Mouse (Mus musculus) liver, embryonic 15.5 days (tissue): ENCODE results near the gene 1700042G07Rik. TPM values are rescaled to one million over a fixed set of nuclear protein-coding genes. Genes with fewer than 3 reads are reported as not detected.

Source experiments
- ATAC-seq: fragments of 200-750 bp; cut with Nextera tagmentation; 2 replicates; pipeline ENCODE4 v1.8.0; 2017; ENCODE audit warnings: moderate number of reproducible peaks, mild to moderate bottlenecking, moderate library complexity; ENCODE audit not compliant: insufficient read depth
- H3K27ac ChIP-seq: fragments of 300-500 bp; sonication (generic); replicated peaks from 2 replicates; pipeline ENCODE4 v1.5.1; 2015; ENCODE audit warnings: mild to moderate bottlenecking, inconsistent platforms
- H3K27me3 ChIP-seq: fragments of 300-500 bp; sonication (generic); 2 replicates; pipeline ENCODE4 v1.6.1; 2015; ENCODE audit warnings: mild to moderate bottlenecking, inconsistent platforms
- H3K36me3 ChIP-seq: fragments of 300-500 bp; sonication (generic); replicated peaks from 2 replicates; pipeline ENCODE4 v1.6.1; 2015; ENCODE audit warnings: moderate library complexity, mild to moderate bottlenecking, inconsistent platforms
- H3K4me1 ChIP-seq: fragments of 300-500 bp; sonication (generic); replicated peaks from 2 replicates; pipeline ENCODE4 v1.6.1; 2015; ENCODE audit warnings: inconsistent platforms
- H3K4me2 ChIP-seq: fragments of 300-500 bp; sonication (generic); 2 replicates; pipeline ENCODE4 v1.6.1; 2015; ENCODE audit warnings: moderate library complexity, mild to moderate bottlenecking, inconsistent platforms
- H3K4me3 ChIP-seq: fragments of 300-500 bp; sonication (generic); replicated peaks from 2 replicates; pipeline ENCODE4 v1.5.1; 2015; ENCODE audit warnings: mild to moderate bottlenecking, inconsistent platforms
- H3K9ac ChIP-seq: fragments of 300-500 bp; sonication (generic); 2 replicates; pipeline ENCODE4 v1.6.1; 2015; ENCODE audit warnings: moderate library complexity, mild to moderate bottlenecking, inconsistent platforms
- H3K9me3 ChIP-seq: fragments of 300-500 bp; sonication (generic); replicated peaks from 2 replicates; pipeline ENCODE4 v1.6.1; 2016; ENCODE audit warnings: inconsistent platforms
- WGBS: fragments of 180-500 bp; shearing (Covaris S2); methylation state at CpG from one replicate; pipeline ENCODE4 v1.1.7; 2015; ENCODE audit warnings: mixed read lengths; ENCODE audit not compliant: insufficient replicate concordance; 5-methylcytosine and 5-hydroxymethylcytosine counted together
- polyA plus RNA-seq: library from polyadenylated mRNA; unstranded; fragments of >200 nt; fragmentation: Nextera tagmentation; extraction: Ambion mirVana; gene quantifications from 2 replicates; pipeline ENCODE4 v1.2.1, GENCODE M21; 2015

Gene 1700042G07Rik
- polyA plus RNA-seq, result not detected in 2 replicates

DNA sequence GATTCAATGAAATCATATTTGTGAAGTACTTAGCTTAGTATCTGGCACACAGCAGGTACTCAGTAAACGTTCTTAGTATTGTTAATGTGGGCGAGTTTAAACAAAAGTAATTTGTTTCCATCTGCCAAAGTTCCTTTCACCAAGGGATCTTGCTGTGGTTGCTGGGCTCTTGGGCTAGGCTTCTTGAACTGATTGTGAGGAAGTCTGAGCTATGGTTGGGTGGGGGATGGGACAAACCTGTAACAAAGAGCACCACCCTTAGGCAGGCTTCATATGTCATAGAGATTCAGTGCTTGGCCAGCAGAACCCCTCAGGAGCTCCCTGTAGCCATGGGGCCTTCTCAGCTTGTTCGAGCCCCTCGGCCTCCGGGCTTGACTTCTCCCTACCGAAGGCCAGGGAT is at the start of gene 1700042G07Rik, which contains the start of gene Gm49337:
TSS of gene 1700042G07Rik (plus strand) at position 301 of the 400 bp plus-strand sequence.
TSS of gene Gm49337 (plus strand) at position 313 of the 400 bp plus-strand sequence.
- Histone ChIP-seq H3K4me2 (no peak within 1 kb of the TSS), H3K27ac (no peak within 1 kb of the TSS), H3K9me3 (no peaks in the 10 kb centered on the region), H3K36me3 (no peaks in the 10 kb centered on the region), H3K4me3 (no peak within 1 kb of the TSS), H3K9ac (no peak within 1 kb of the TSS), H3K27me3 (peaks cover 16% of the 10 kb centered on the region), H3K4me1 (peaks cover 35% of the 10 kb centered on the region)
- ATAC-seq, result no peak
- WGBS, result 70% methylated on average over 6 of the region's 6 CpGs

DNA sequence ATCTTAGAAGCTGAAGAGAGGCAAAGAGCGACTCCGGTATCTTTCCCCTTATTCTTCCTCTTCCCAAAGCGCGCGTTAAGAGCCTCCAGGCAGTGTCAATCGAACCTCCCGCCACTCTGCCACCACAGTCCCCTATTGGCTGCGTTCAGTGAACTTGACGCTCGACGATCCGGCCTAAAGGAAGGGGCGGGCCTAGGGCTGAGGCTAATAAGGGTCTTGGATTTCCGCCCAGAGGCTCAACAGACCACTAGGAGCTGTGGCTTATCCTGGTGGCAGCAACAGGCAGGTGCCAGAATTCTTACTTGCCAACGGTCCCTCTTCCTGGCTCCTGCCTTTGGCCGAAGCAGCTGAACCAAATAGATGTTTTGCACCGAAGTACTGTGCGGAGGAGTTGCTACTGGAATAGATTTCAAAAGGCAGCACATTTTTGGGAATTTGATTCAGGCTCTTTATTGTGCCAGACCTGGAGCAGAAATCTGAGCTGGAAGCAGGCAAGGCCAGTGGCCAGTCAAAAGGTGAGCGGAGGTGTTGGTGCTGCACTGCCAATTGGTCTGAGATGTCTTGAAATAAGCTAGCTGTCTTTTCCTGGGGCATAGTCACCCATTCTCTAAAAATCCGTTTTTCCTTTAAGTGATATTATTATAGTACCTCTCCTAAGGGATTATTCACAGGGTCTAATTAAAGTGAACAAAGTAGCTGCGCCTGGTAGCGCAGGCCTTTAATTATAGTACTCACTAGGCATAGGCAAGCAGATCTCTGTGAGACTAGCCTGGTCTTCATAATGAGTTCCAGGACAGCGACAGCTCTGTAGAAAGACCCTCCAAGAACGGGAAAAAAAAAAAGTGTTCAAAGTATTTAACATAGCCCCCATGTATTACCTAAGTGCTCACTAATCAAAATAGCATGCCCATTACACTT is 49.3 kb upstream of the 1700042G07Rik start, which contains the start of the genes Rad54l and Pomgnt1:
TSS of gene Rad54l (minus strand) at position 89 of the 918 bp plus-strand sequence.
TSS of gene Pomgnt1 (plus strand) at position 239 of the 918 bp plus-strand sequence.
- ATAC-seq, result peak; percentile 95
- H3K9ac ChIP-seq, result peak within 1 kb of the TSS; percentile 74
- H3K4me3 ChIP-seq, result peak within 1 kb of the TSS; percentile 77
- H3K9me3 ChIP-seq, result no peaks in the 10 kb centered on the region
- peaks cover 45% of the 10 kb centered on the region for H3K4me1 ChIP-seq
- no peaks in the 10 kb centered on the region for H3K27me3 ChIP-seq
- peak within 1 kb of the TSS; percentile 83 for H3K4me2 ChIP-seq
- H3K27ac ChIP-seq, result peak within 1 kb of the TSS; percentile 83
- peaks cover 16% of the 10 kb centered on the region for H3K36me3 ChIP-seq
- 4% methylated on average over 24 of the region's 24 CpGs for WGBS

DNA sequence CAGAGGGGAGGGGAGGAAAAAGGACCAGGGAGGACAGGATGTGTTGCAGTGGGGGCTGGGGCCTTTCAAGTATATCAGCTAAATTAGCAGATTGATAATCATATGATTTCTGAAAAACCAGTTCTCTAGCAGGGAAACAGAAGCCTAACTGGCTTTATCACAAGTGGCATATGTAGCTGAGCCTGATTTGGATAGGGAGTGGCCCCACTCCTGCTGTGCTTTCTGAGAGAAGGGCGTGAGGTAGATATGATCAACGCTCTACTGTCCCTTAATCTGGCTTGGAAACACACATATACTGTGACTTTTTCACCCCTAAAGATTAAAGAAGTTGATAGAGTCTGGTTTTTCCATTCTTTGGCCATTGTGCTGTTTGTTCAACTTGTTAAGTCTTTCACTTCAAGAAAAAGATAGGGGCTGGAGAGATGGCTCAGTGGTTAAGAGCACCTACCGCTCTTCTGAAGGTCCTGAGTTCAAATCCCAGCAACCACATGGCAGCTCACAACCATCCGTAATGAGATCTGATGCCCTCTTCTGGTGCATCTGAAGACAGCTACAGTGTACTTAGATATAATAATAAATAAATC is 47.3 kb upstream of the 1700042G07Rik start:
- no peak overlapping the region for H3K4me3 ChIP-seq
- peaks cover 45% of the 10 kb centered on the region for H3K4me1 ChIP-seq
- H3K9me3 ChIP-seq, result no peaks in the 10 kb centered on the region
- WGBS, result 51% methylated on average over 4 of the region's 4 CpGs
- no peaks in the 10 kb centered on the region for H3K27me3 ChIP-seq
- no peak overlapping the region for H3K9ac ChIP-seq
- no peak overlapping the region for H3K4me2 ChIP-seq
- no peak overlapping the region for H3K27ac ChIP-seq
- ATAC-seq, result no peak
- peaks cover 6% of the 10 kb centered on the region; the same call in 1 of the 2 replicates for H3K36me3 ChIP-seq

DNA sequence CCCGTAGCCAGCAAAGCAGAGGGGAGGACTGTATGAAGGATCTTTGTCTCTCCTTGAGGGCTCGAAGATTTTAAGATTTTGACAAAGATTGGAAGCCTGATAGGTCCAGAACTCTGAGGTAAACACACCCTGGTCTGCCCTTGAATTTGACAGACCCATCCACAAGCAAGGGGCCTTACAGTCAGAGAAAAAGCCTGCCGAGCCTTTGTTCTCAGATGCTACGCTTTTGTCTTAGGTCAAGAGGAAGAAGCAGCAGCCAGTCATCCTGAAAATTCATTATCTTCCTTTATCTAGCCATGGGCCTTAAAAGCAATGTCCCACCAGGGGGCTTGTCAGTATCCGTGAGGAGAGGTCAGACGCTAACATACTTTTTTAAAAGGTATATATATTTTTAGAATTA is 45.2 kb upstream of the 1700042G07Rik start:
- no peak overlapping the region for H3K9ac ChIP-seq
- ATAC-seq, result no peak
- H3K36me3 ChIP-seq, result no peaks in the 10 kb centered on the region
- WGBS, result 74% methylated on average over 6 of the region's 6 CpGs
- H3K27me3 ChIP-seq, result no peaks in the 10 kb centered on the region
- H3K9me3 ChIP-seq, result no peaks in the 10 kb centered on the region
- H3K4me2 ChIP-seq, result no peak overlapping the region
- H3K4me3 ChIP-seq, result no peak overlapping the region
- no peak overlapping the region for H3K27ac ChIP-seq
- peaks cover 28% of the 10 kb centered on the region for H3K4me1 ChIP-seq

DNA sequence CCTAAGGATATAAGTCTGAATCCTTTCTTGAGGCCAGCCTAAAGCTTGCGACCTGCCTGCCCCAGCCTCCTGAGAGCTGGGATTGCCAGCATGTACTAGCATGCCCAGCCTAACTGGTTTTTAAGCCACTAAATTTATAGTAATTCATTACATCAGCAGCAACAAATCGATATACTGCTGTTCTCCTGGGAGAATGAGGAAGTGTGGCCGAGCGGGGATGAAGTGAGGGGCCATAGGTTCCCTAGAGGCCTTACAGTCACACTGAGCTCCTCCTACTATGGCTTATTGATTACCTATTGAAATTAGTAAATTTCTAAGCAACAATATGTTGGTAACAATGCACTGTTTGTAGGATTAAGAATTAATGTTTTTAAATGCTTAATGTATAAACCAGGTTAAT is 40.0 kb upstream of the 1700042G07Rik start:
- H3K9me3 ChIP-seq, result no peaks in the 10 kb centered on the region
- no peak for ATAC-seq
- H3K4me1 ChIP-seq, result no peaks in the 10 kb centered on the region
- no peaks in the 10 kb centered on the region for H3K36me3 ChIP-seq
- no peak overlapping the region for H3K4me2 ChIP-seq
- H3K4me3 ChIP-seq, result no peak overlapping the region
- H3K27me3 ChIP-seq, result no peaks in the 10 kb centered on the region
- H3K27ac ChIP-seq, result no peak overlapping the region
- WGBS, result 51% methylated on average over 4 of the region's 4 CpGs
- no peak overlapping the region for H3K9ac ChIP-seq

DNA sequence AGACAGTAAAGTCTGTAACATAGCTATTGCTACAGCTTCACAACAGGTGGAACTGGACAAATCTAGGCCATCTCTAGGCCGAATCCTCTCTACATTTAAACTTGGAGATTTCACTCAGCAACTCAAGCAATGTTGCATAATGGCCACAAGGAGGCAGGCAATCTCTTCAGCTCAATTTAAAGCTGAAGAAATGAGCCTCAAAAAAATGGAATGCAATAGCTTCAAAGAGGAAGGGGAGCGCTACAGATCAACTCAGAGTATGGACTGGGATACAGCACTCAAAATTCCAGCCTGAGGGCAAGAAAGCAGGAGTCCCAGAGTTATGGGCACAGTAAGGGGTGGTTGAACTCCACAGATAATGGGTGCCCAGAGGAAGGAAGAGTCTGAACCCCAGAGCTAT is 38.2 kb upstream of the 1700042G07Rik start:
- H3K36me3 ChIP-seq, result no peaks in the 10 kb centered on the region
- H3K4me1 ChIP-seq, result no peaks in the 10 kb centered on the region
- H3K4me2 ChIP-seq, result no peak overlapping the region
- no peak for ATAC-seq
- no peak overlapping the region for H3K9ac ChIP-seq
- no peaks in the 10 kb centered on the region for H3K27me3 ChIP-seq
- no peak overlapping the region for H3K27ac ChIP-seq
- H3K9me3 ChIP-seq, result no peaks in the 10 kb centered on the region
- H3K4me3 ChIP-seq, result no peak overlapping the region
- 35% methylated on average over 2 of the region's 2 CpGs for WGBS

DNA sequence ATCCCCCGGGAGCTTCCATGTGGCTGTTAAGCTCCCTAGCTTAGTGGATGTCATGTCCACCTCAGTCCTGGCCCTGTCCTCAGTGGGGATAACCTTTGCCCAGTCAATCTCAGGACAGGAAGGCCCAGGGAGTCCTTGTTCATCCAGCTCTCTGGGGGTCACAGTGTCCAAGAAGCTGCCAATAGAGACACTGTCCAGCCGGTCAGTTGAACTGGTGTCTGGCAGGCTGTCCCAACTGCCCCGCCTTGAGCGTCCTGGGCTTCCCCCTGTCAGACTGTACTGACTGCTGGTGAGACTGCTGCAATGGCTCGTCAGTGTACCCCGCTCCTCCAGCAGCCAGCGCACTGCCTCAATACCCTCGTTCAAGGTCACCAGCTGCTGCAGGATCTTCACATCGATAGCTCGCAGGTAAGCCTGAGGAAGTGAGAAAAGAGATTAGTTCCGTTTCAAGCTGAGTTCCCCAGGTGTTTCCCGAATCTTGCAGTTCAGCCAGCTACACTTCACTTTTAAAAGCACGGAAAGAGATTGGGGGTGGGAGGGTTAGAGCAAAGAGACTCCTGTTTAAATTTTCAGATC is 35.7 kb upstream of the 1700042G07Rik start:
- H3K4me3 ChIP-seq, result no peak overlapping the region
- no peak overlapping the region for H3K4me2 ChIP-seq
- no peaks in the 10 kb centered on the region for H3K36me3 ChIP-seq
- no peak for ATAC-seq
- no peaks in the 10 kb centered on the region for H3K4me1 ChIP-seq
- no peak overlapping the region for H3K27ac ChIP-seq
- H3K9me3 ChIP-seq, result no peaks in the 10 kb centered on the region
- peaks cover 23% of the 10 kb centered on the region for H3K27me3 ChIP-seq
- no peak overlapping the region for H3K9ac ChIP-seq
- 56% methylated on average over 13 of the region's 13 CpGs for WGBS

DNA sequence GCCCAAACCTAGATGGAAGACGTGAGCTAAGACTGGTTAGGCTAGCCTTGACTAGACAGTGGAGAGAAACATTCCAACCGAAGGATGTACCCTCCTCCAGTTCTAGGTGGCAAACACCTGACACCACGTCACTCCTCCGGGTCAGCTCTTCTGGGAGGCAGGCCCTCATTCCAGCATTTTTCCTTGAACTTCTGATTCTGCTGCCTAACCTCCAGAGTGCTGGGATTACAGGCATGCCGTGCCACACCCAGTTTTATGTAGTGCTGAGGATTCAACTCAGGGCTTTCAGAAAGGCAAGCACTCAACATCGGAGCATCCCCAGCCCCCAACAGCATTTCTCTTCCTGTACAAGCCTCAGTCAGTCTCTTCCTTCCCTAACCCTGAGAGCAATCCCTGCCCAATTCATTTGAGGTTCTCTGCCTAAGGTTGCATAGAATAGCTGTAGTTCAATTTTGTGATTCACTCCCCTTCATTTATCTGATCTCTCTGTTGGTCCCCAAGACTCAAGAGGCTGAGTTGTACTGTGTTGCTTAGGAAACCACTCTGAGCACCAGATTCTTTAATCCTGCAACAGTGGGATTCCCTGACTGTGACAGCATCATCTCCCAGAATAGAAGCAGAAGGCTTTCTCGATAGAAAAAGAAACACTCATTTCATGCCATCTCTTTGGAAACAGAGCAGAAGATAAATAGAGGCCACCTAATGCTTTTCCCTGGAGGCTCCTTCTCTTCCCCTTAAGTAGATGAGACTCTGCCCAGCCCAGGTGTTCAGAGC is 32.2 kb upstream of the 1700042G07Rik start:
- Histone ChIP-seq H3K4me3 (no peak overlapping the region), H3K27me3 (peaks cover 56% of the 10 kb centered on the region), H3K27ac (no peak overlapping the region), H3K9me3 (no peaks in the 10 kb centered on the region), H3K4me2 (no peak overlapping the region), H3K9ac (no peak overlapping the region), H3K4me1 (peaks cover 11% of the 10 kb centered on the region), H3K36me3 (no peaks in the 10 kb centered on the region)
- 62% methylated on average over 7 of the region's 7 CpGs for WGBS
- no peak for ATAC-seq

DNA sequence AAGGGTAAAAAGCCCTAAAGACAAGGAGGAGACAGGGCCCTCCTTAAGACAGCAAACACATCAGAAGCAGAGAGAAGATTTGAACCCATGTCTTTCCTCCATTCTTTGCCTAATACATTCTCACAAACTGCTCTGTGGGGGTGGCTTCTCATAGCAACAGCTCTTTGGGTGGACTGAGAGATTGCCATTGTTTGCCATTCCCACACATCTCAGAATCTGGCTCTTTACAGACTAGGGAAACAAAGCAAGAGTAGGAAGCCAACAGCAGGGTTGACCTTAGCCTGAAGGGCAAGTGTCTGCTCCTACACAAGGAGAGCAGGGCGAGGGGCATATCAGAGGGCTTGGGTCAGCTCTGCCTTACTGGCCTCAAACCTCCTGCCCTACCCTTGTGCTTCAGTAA is 31.4 kb upstream of the 1700042G07Rik start:
- WGBS, result 62% methylated on average over 1 of the region's 1 CpGs
- H3K4me3 ChIP-seq, result no peak overlapping the region
- peaks cover 56% of the 10 kb centered on the region for H3K27me3 ChIP-seq

DNA sequence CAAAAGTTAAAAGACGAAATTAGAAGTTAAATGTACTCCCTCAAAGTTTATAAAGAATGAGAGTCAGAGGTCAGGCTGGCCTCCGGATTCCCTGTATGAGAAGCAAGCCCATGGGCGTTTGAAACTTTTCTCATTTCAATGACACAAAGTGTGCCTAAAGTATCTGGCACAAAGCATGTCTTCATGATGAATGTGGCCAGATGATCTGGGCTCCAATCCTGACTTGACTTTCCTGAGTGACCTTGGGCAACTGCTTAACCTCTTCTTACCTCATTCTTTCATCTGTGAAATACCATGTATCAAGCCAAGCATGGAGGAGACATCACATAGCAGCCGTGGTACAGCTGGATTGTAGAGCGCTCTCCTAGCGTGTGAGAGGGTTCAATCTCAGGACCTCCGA is 30.9 kb upstream of the 1700042G07Rik start:
- H3K27ac ChIP-seq, result no peak overlapping the region
- H3K4me1 ChIP-seq, result peaks cover 11% of the 10 kb centered on the region
- no peaks in the 10 kb centered on the region for H3K9me3 ChIP-seq
- no peak overlapping the region for H3K4me2 ChIP-seq
- no peaks in the 10 kb centered on the region for H3K36me3 ChIP-seq
- no peak overlapping the region for H3K4me3 ChIP-seq
- H3K9ac ChIP-seq, result no peak overlapping the region
- no peak for ATAC-seq
- H3K27me3 ChIP-seq, result peaks cover 56% of the 10 kb centered on the region
- 64% methylated on average over 7 of the region's 7 CpGs for WGBS

More for the DNA sequence above, 31.4 kb upstream of the 1700042G07Rik start:
- Histone ChIP-seq H3K4me1 (peaks cover 11% of the 10 kb centered on the region), H3K36me3 (no peaks in the 10 kb centered on the region), H3K4me2 (no peak overlapping the region), H3K27ac (no peak overlapping the region), H3K9me3 (no peaks in the 10 kb centered on the region), H3K9ac (no peak overlapping the region)
- no peak for ATAC-seq
